Mouse (Mus musculus) embryonic fibroblast, embryonic 13.5 days (primary cell): ENCODE data around the gene Simc1. TPM values are rescaled to one million over a fixed set of nuclear protein-coding genes. Genes with fewer than 3 reads are reported as not detected.

Experiments used
- H3K27ac ChIP-seq: 2 replicates; pipeline ENCODE4 v1.5.1; 2012; ENCODE audit warnings: low read length, control low read depth, inconsistent platforms; ENCODE audit not compliant: insufficient read depth
- H3K4me1 ChIP-seq: 2 replicates; pipeline ENCODE4 v1.6.1; 2011; ENCODE audit warnings: low read length; ENCODE audit not compliant: control insufficient read depth, insufficient read depth
- H3K4me3 ChIP-seq: 2 replicates; pipeline ENCODE4 v1.5.1; 2011; ENCODE audit warnings: mild to moderate bottlenecking, control low read depth, low read length; ENCODE audit not compliant: insufficient read depth
- CTCF ChIP-seq: IDR thresholded peaks from 2 replicates; pipeline ENCODE4 v1.5.1; 2011; ENCODE audit warnings: mild to moderate bottlenecking, control low read depth, low read length, moderate library complexity, borderline replicate concordance; ENCODE audit not compliant: insufficient read depth
- POLR2A ChIP-seq: IDR thresholded peaks from 2 replicates; pipeline ENCODE4 v1.6.1; 2011; ENCODE audit warnings: low read depth, mild to moderate bottlenecking, control low read depth, low read length, moderate library complexity
- polyA plus RNA-seq: library from polyadenylated mRNA; stranded (reverse); fragments of >200 nt; gene quantifications from 2 replicates; pipeline ENCODE4 v1.2.4, GENCODE M21; 2011; ENCODE audit warnings: low read depth; ENCODE audit not compliant: missing spikeins, insufficient read length

Simc1 gene
- polyA plus RNA-seq, 1 experiment = 18.4 TPM

DNA sequence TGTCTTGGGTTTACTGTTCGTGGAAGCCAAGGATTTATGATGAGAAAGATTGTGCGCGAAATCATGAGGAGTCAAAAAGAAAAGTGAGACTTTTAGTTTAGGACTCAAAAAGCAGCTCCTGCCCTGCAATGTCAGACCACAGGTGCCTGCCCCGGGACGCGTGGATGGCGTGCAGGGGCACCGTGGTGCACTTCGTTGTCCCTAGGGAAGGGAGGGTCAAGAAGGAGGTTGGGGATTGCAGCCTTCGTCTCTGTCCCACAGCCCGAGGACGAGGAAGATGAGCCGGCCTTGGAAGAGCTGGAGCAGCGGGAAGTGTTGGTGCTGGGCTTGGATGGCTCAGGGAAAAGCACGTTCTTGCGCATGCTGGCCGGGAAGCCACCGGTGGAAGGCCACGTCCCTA lies 71.9 kb downstream of the Simc1 start:
- TF ChIP-seq POLR2A (no peak), CTCF (no peak)
- Histone ChIP-seq H3K4me3 (peak overlapping the region; percentile 76), H3K4me1 (0 out of 2 replicates have a peak, but pooled peaks cover 2% of the 10 kb centered on the region), H3K27ac (peak overlapping the region; percentile 50)

DNA sequence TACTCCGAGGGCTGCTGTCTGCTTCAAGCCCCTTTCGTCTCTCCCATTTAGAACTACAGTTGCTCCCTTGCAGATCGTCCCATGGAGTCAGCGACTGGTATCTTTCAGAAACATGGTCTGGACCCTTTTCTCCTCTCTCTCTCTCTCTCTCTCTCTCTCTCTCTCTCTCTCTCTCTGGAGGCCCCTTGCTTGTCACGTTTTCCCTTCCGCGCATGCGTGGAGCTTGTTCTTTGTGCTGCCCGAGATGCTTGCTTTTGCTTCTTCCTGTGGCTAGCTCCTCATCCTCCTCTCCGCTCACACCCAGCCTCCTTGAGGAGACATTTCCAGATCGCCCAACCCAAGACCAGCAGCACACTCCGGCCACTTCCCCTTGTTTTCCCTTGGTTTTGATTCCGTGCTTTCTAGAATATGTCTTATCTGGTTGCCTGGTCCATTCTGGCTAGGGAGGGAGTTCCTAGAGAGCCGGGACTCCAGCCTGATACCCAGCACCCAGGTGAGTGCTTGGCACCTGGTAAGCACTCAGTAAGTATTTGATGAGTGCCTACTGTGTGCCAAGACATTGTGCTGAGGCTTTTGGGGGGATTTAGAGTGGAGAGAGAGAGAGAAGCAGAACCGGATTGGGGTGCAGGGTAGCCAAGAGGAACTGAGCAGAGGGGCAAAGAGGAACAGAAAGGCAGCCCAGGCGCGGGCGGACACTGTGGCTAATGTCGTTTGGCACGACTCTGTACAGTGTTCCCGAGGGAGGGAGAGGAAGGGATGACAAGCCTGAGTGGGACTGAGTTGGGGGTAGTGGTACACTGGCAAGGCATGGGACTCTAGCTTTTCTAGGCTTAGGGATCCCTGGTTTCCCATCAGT lies 74.3 kb downstream of the Simc1 start:
- TF ChIP-seq POLR2A (no peak), CTCF (no peak)
- H3K27ac ChIP-seq = no peak overlapping the region
- H3K4me1 ChIP-seq = 0 out of 2 replicates have a peak, but pooled peaks cover 2% of the 10 kb centered on the region
- H3K4me3 ChIP-seq = no peak overlapping the region

DNA sequence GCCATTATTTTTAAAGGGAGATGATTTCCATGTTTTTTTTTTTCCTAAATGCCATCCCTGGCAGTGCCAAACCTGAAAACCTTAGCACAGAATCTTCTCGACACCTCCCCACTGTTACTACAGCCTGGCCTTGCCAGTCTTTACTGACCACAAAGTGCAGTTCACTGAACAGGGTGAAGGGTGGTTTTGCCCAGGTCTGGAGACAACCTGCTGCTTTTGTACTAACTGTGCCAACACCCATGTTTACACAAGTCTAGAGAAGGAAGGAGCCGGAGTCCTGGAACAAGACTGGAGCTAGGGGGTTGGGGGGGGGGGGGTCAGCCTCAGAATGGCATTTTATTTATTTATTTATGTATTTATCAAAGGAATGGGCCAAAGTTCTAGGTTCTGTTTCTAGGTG lies 77.8 kb downstream of the Simc1 start:
- TF ChIP-seq CTCF (no peak), POLR2A (no peak)
- Histone ChIP-seq H3K27ac (no peak overlapping the region), H3K4me3 (no peak overlapping the region)

DNA sequence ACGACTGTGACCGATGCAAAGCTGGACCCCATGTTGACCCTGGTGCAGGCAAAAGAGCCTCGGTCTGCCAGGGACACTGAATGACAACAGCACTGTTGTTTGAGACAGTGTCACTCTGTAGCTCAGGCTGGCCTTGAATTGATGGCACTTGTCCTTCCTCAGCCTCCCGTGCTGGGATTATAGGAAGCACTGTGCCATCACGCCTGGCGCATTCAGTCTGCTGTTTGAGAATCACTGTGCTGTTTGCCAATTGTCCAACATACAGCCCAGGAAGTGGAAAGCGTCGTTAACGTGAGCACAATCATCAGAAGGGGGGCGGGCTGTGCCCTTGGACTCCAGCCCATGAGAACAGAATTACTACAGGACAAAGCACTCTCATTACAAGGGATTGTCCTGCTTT lies 78.5 kb downstream of the Simc1 start:
- no peak overlapping the region for H3K4me3 ChIP-seq
- H3K27ac ChIP-seq = no peak overlapping the region
- H3K4me1 ChIP-seq = no peaks in the 10 kb centered on the region
- TF ChIP-seq CTCF = no peak
- no peak for TF ChIP-seq POLR2A

More for the DNA sequence above, 77.8 kb downstream of the Simc1 start:
- H3K4me1 ChIP-seq = no peaks in the 10 kb centered on the region

DNA sequence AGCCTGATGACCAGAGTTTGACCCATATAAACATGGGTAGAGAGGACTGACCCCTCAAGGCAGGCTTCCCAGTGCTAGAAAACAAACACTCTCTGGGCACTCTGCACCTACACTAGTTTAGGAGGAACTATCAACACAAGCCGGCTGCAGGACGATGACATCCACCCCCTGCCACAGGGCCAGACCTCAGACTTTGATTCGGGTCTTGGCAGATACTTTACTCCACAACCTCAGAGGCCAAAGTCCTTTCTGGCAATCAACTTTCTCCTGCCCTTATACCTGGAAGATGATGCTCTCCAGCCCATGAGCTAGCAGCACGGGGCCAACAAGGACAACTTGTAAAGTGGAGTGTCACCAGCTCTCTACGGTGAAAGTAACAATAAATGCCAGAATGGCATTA lies 79.3 kb downstream of the Simc1 start:
- H3K4me1 ChIP-seq = no peaks in the 10 kb centered on the region
- no peak overlapping the region for H3K4me3 ChIP-seq
- H3K27ac ChIP-seq = no peak overlapping the region
- TF ChIP-seq POLR2A (no peak), CTCF (no peak)

DNA sequence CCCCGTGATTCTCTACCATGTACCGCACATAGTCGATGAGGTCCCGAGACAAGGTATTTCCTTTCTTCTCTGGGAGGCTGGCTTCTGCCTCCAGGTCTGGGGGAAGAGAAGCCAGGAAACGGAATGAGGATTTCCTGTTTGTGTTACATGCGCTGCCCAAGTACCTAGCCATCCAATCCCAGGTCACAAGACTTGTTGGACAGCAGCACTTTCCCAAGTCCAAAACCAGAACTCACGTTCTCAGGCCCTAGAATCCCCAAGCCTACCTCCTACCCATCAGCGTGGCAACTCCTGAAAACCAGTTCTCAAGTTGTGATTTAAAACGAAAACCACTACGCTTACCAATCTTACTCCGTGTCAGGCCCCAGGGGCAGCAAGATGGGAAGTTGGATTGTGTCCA lies 82.3 kb downstream of the Simc1 start:
- H3K4me3 ChIP-seq = no peak overlapping the region
- peaks cover 3% of the 10 kb centered on the region; the same call in 1 of the 2 replicates for H3K4me1 ChIP-seq
- H3K27ac ChIP-seq = no peak overlapping the region
- TF ChIP-seq POLR2A (no peak), CTCF (no peak)

DNA sequence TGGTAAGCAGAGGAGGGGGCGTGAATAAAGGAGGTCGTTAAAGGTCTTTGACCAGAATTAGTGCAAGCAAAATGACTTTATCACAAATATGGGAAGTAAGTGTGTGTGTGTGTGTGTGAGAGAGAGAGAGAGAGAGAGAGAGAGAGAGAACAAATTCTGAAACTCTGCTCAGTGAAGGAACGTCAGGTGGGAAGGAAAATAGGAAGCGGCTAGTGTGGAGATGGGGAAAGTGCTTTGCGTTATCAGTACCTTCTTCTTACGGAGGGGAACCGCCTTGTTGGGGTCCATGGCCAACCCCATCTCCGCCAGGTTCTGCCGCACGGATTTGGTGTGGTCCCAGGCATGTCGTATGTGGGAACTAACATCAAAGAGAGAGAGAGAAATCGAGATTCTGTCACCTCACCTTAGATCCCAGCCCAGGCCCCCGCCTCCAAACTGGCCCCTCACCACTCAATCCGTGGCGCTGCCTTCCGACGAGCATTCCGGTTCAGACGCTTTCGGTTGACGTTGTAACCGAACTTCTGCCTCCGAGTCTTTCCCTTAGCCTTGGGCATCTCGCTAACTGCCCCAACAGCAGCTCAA lies 85.9 kb downstream of the Simc1 start:
- peak overlapping the region; percentile 88 for H3K4me3 ChIP-seq
- peaks cover 7% of the 10 kb centered on the region for H3K4me1 ChIP-seq
- H3K27ac ChIP-seq = no peak overlapping the region; the same call in 1 of the 2 replicates
- no peak; the same call in 1 of the 2 replicates for TF ChIP-seq POLR2A
- TF ChIP-seq CTCF = no peak

DNA sequence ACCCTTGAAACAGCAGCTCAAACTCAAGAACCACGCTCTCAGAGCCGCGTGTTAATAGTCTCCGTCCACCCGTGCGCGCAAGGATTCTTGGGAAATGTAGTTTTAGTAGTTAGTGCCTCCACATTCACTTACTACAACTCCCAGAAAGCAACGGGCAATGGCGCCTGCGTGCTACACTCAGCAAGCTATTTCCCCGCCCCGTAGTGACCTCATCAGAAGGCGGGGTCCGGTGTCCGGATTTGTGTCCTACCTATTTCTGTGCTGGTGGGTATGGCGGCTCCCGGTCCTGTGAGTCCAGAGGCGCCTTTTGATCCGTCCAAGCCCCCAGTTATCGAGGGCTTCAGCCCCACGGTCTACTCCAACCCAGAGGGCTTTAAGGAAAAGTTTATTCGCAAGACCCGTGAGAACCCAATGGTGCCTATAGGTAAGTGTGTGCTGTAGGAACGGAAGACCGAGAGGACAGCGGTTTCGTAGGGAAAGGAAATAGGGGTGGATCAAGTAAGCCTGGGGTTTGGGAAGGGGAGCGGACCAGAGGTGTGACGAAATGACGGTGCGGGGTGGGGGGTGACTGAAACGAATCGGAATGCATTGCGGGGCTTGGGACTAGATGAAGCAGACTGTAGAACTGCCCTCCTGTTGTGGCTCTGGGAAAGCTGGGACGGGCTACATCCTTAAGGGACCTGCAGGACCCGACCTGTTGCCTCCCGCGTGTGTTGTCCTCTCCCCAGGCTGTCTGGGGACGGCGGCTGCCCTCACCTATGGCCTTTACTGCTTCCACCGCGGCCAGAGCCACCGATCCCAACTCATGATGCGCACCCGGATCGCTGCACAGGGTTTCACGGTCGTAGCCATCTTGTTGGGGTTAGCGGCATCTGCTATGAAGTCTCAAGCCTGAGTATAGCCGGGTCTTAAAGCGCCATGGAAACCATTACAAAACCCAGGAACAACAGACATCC lies 86.7 kb downstream of the Simc1 start, which contains the start of the genes Nop16 and Higd2a:
Gene Nop16 (minus strand): TSS at position 95 of the 956 bp plus-strand sequence.
Gene Higd2a (plus strand): TSS at position 212 of the 956 bp plus-strand sequence.
- H3K4me1 ChIP-seq = peaks cover 7% of the 10 kb centered on the region
- H3K27ac ChIP-seq = peak within 1 kb of the TSS; percentile 82
- peak within 1 kb of the TSS; percentile 88 for H3K4me3 ChIP-seq
- TF ChIP-seq POLR2A = peak; percentile 88
- TF ChIP-seq CTCF = no peak

DNA sequence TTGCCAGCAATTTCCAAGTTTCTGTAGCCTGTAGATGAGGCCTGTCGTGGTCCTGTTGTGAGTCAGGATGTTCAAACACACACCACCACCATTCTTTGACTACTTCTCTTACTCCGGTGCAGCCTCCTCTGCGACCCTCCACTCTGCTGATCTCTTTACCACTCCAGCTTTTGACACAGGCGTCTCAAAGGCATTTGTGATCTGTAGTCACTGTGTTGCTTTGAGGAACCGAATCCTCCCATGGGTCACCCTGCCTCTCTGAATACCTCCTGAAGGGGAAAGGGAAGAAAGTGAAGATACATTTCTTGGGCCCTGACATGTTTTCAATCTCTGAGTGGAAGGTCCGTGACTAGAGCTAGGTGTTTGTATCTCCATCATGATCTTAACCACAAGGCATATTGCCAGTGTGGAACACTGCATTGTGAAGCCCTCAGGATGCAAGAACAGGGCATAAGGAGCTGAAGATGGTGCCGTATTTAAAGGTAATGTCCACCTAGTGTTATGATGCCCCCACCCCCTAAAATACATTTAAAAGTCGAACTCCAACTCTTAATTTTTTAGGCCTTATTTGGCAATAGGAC lies 88.3 kb downstream of the Simc1 start:
- peaks cover 7% of the 10 kb centered on the region for H3K4me1 ChIP-seq
- H3K27ac ChIP-seq = 0 out of 2 replicates have a peak overlapping the region, but pooled peaks have one; percentile 82
- TF ChIP-seq CTCF (no peak), POLR2A (no peak)
- 0 out of 2 replicates have a peak overlapping the region, but pooled peaks have one; percentile 79 for H3K4me3 ChIP-seq
